Mouse (Mus musculus): Measurements from ENCODE around the gene Smim24.

DNA sequence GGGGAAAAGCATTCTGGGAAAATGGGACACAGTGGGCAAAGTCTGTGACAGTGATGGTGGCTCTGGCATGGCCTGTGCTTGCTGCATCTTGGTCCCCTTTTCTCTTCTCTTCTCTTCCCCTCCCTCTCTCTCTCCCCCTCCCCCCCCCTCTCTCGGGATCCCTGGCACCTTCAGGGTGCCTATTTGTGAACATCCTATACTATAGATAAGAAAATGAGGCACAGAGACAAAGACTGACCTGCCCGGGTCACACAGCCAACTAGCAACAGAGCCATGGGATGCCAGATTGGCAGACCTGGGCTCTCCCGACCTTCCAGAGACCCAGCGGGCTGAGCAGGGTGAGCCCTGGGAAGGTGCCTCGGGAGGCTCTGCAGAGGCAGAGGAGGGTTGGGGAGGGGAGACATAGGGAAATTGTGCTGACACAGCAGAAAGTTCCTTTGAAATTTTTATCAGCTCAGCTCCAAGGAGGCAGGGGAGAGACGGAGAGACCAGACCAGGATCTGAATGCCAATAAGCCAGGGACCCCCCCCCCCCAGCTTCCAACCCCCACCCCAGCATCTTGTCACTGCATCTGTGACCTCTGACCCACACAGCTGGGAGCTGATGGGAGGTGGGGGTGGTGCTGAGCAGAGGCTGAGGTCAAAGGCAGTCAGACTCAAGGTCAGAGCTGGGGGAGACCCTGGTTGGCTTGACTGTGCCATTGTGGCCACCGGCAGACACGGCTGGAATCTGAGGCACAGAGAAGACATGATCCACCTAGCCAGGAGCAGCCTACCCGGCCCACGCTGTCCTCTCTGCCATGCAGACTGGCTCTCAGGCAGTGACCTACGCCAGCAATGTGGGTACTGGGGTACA is 25.6 kb downstream of the Smim24 start:
- no peak for TF ChIP-seq POLR2A (IDR thresholded peaks at IDR 0.05; ENCODE audit: low read depth, low read length)
- no peak for TF ChIP-seq CTCF (IDR thresholded peaks at IDR 0.05; ENCODE audit: extremely low read depth, insufficient read length, insufficient replicate concordance, low read depth, low read length)

All from small intestine, adult 2 months (tissue).